Mouse (Mus musculus): ENCODE measurements at regions not wholly inside any gene's neighbourhood (a gene's known extent, or its start where the extent isn't known, plus 50 kb on each side); places are given as distances from the start of the nearest gene placed in this dataset.

DNA sequence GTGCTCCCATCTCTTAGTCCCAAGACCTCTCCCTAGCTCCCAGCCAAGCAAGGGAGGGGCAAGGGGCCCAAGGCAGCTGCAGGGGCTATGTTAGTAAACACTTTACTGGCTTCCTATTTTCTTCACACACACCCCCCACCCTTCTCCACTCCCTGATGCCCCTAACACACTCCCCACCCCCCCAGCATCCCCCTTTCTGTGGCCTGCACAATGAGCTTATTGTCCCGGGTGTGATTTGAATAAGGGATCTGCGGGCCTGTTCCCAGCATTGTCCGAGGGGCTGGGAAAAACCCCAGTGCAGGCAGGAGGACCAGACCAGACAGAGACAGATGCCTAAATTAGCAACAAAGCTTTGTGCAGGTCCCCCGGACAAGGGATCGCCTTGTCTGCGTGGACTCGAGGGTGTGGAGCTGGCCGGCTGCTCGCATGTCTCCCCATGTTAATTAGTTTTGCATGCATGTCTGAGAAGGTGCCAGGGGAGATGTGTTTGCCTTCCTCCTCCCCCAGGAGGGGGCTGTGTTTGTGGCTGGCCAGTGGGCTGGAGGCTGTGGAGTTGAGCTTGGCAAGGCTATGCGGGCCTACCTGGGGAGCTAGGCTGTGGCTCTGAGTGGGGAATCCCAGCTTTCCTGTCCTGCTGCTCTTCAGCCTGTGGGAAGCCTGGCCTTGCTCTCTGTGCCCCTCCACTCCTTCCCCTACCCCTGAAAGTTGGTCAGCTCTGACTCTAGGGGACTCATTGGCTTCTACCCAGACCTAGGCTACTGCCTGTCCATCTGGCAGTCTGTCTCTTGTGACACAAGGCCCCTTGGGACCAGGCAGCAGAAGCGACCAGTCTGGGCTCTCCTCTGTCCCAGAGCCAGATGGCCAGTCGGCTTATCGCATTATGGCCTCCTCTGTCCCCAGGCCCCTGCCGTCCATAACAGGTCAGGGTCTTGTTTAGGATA lies 59.8 kb upstream of the Polg start:
- no peak for TF ChIP-seq CTCF (IDR thresholded peaks at IDR 0.05; ENCODE audit: control insufficient read depth, insufficient read depth, insufficient read length)
- no peak for TF ChIP-seq MAX (IDR thresholded peaks at IDR 0.05)
- no peak for TF ChIP-seq USF1 (IDR thresholded peaks at IDR 0.05; ENCODE audit: low read depth)
